Mouse (Mus musculus) adrenal gland, adult 10 weeks (tissue): ENCODE data around the gene Exoc6. TPM values are rescaled to one million over a fixed set of nuclear protein-coding genes. Genes with fewer than 3 reads are reported as not detected.

Experiments used
- polyA plus RNA-seq: library from polyadenylated mRNA; stranded (reverse); fragments of 350-450 nt; fragmentation: Illumina TruSeq; extraction: RNeasy Lipid Tissue Mini Kit (QIAGEN cat#74804); gene quantifications from one replicate; pipeline ENCODE4 v1.2.3, GENCODE M21; 2014; ENCODE audit warnings: low read depth, low replicate concordance

Gene Exoc6
- polyA plus RNA-seq, result 55.6 TPM

GRCm38 (mm10) chr19:37550101-37551039 lies at the start of gene Exoc6:
Exoc6 (plus strand) TSS chr19:37550418.

GRCm38 (mm10) chr19:37685281-37685680 lies 135.1 kb downstream of the Exoc6 start, which contains the start of gene Cyp26c1:
Cyp26c1 (plus strand) TSS chr19:37685581.

GRCm38 (mm10) chr19:37697651-37698272 lies 147.5 kb downstream of the Exoc6 start, which contains the start of gene Cyp26a1:
Cyp26a1 (plus strand) TSS chr19:37697798.

Other genes with a start within 250 kb of the Exoc6 start
- gene Ide, start 212.6 kb upstream of the Exoc6 start, polyA plus RNA-seq, result 196 TPM
- gene Kif11, start 174.0 kb upstream of the Exoc6 start, polyA plus RNA-seq, result 8.4 TPM
- 105 TPM for gene Hhex, start 115.6 kb upstream of the Exoc6 start, polyA plus RNA-seq
- gene Cyp26c1, start 135.2 kb downstream of the Exoc6 start, polyA plus RNA-seq, result not detected
- gene Cyp26a1, start 147.4 kb downstream of the Exoc6 start, polyA plus RNA-seq, result not detected